In the genomic region with DNA sequence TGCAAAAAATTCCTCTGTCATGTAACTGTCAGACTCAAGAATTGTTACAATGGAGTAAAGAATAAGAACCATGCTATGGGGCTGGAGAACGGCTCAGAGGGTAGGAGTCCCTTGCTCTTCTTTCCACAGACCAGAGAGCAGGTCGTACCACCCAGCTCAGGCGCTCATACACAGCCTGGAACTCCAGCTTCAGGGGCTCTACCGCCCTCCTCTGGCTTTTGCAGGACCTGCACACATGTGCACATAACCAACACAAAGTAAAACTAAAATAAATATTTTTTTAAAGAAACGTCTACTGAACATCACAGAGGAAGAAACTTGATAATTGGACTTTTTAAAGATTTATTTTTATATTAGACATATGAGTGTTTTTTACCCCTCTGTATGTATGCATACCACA, we compare ENCODE assay signal across 16 mouse cellular contexts. TPM values are rescaled to one million over a fixed set of nuclear protein-coding genes. Genes with fewer than 3 reads are reported as not detected.
DNase-seq lines count a peak whose midpoint lies in the region; ATAC-seq and TF ChIP-seq lines count a peak whose summit lies in the region.
"Had no signal": no experiment of that assay in that cellular context is flagged by ENCODE, and none has a peak within 500 bp of the region (broad histone marks: within the 10 kb centered on the region; RNA-seq: fewer than 3 reads in every experiment).

No protein-coding gene starts in this region.

- WGBS in kidney, adult 2 months: 90% methylated on average over 5 of the region's 5 CpGs
- 82% methylated on average over 5 of the region's 5 CpGs for WGBS in kidney, embryonic 14.5 days

- no peak overlapping the region for H3K27ac ChIP-seq in kidney, adult 2 months (ENCODE audit: insufficient read depth, low read depth, low read length)
- no peak overlapping the region for H3K27ac ChIP-seq in kidney, embryonic 14.5 days (ENCODE audit: low read depth, low read length)
- H3K27ac ChIP-seq: embryonic facial prominence, embryonic 12.5 days; limb, embryonic 12.5 days had no signal

- H3K4me1 ChIP-seq in kidney, adult 2 months (ENCODE audit: control insufficient read depth, insufficient read depth, low read length): no peaks in the 10 kb centered on the region
- H3K4me1 ChIP-seq in kidney, embryonic 14.5 days (ENCODE audit: control insufficient read depth, insufficient read depth, low read length): no peaks in the 10 kb centered on the region
- H3K4me1 ChIP-seq: embryonic facial prominence, embryonic 12.5 days had no signal

- no peaks in the 10 kb centered on the region for H3K27me3 ChIP-seq in kidney, adult 2 months (replicated peaks; ENCODE audit: control insufficient read depth, insufficient read depth, low read length)
- H3K27me3 ChIP-seq in kidney, embryonic 14.5 days (ENCODE audit: control insufficient read depth, insufficient read depth, low read length): no peaks in the 10 kb centered on the region
- H3K27me3 ChIP-seq: embryonic facial prominence, embryonic 12.5 days; limb, embryonic 12.5 days had no signal

- H3K9ac ChIP-seq in kidney, embryonic 14.5 days (ENCODE audit: low read depth, low read length): no peak overlapping the region
- H3K9ac ChIP-seq: embryonic facial prominence, embryonic 12.5 days had no signal

- TF ChIP-seq CTCF in kidney, adult 2 months (conservative IDR thresholded peaks at IDR 0.05; ENCODE audit: insufficient read depth, insufficient read length, low read depth, low read length): peak; percentile 18; the same call in 1 of the 2 replicates

- ATAC-seq in kidney, embryonic 14.5 days (ENCODE audit: low FRiP score, low TSS enrichment): no peak
- ATAC-seq: forebrain, embryonic 14.5 days had no signal

- no peak for TF ChIP-seq POLR2A in kidney, adult 2 months (IDR thresholded peaks at IDR 0.05; ENCODE audit: low read depth, low read length)

- no peak for DNase-seq in kidney, adult 2 months
- DNase-seq in retina, embryonic 14.5 days (ENCODE audit: low spot score): peak; percentile 13
- DNase-seq in retina, postnatal 1 day: no peak
- DNase-seq in ZHBTc4 (ENCODE audit: low read depth, low spot score): peak; percentile 78
- DNase-seq in T-cell, adult 2 months (ENCODE audit: low spot score): no peak
- no peak for DNase-seq in cerebellum, postnatal 10 days
- DNase-seq: adrenal gland, postnatal 25 days; cerebellum, adult 18-20 months; kidney, adult 11 months; right cerebral cortex, adult 18-20 months; thymus, postnatal 36 days had no signal

- H3K4me2 ChIP-seq in kidney, embryonic 14.5 days (replicated peaks; ENCODE audit: low read depth, low read length): no peak overlapping the region
- H3K4me2 ChIP-seq: limb, embryonic 12.5 days; midbrain, embryonic 11.5 days had no signal

- H3K36me3 ChIP-seq in kidney, adult 2 months (ENCODE audit: control insufficient read depth, insufficient read depth, low read length): no peaks in the 10 kb centered on the region
- no peaks in the 10 kb centered on the region; the same call in 1 of the 2 replicates for H3K36me3 ChIP-seq in kidney, embryonic 14.5 days (ENCODE audit: control insufficient read depth, insufficient read depth, low read length)
- H3K36me3 ChIP-seq: limb, embryonic 12.5 days had no signal

- H3K9me3 ChIP-seq in kidney, embryonic 14.5 days (ENCODE audit: control insufficient read depth, low read length): no peaks in the 10 kb centered on the region
- H3K9me3 ChIP-seq: embryonic facial prominence, embryonic 12.5 days had no signal

- H3K4me3 ChIP-seq in kidney, adult 2 months (ENCODE audit: insufficient read depth, low read depth, low read length): no peak overlapping the region
- no peak overlapping the region for H3K4me3 ChIP-seq in kidney, embryonic 14.5 days (ENCODE audit: low read length)
- H3K4me3 ChIP-seq: embryonic facial prominence, embryonic 12.5 days; limb, embryonic 12.5 days had no signal

RNA-seq across cellular contexts. Expression of gene Ppp1r3c, which starts 1.6 kb away (rescaled TPM):
- 3.0 and 4.6 TPM in 2 replicates for polyA plus RNA-seq in kidney, adult 2 months (2012; rRNA removed)
- 10.1 and 16.7 TPM in 2 replicates for polyA plus RNA-seq in kidney, embryonic 14.5 days (2014; fragmentation: Nextera tagmentation; extraction: Ambion mirVana)

Comparison
In these comparisons a context has a peak if more than half of its experiments do, and no peak if none do; other contexts are left out.
1. DNase-seq: peak in retina, embryonic 14.5 days (single experiment) and ZHBTc4 (single experiment); none in kidney, adult 2 months (single experiment), retina, postnatal 1 day (single experiment), T-cell, adult 2 months (single experiment) and cerebellum, postnatal 10 days (0 of 2).